Mouse (Mus musculus): ENCODE measurements at regions not wholly inside any gene's neighbourhood (a gene's known extent, or its start where the extent isn't known, plus 50 kb on each side); places are given as distances from the start of the nearest gene placed in this dataset.

GRCm38 (mm10) chr5:64647417-64648125 is 155.6 kb upstream of the Klf3 start:
- H3K27ac ChIP-seq (ENCODE audit: control insufficient read depth, low read depth, low read length): no peak overlapping the region
- H3K79me2 ChIP-seq (ENCODE audit: control insufficient read depth, insufficient read depth, low read length, poor library complexity): no peaks in the 10 kb centered on the region
- H3K9me3 ChIP-seq (replicated peaks; ENCODE audit: insufficient read depth, low read length): no peaks in the 10 kb centered on the region
- no peak for DNase-seq (ENCODE audit: low read depth, low spot score)
- no peak overlapping the region for H3K4me3 ChIP-seq (ENCODE audit: control insufficient read depth in 1 of 2, insufficient read depth in 1 of 2, low read depth in 2 of 2, low read length in 2 of 2)
- peaks cover 5 to 10% of the 10 kb centered on the region in 2 experiments for H3K4me1 ChIP-seq (ENCODE audit: control insufficient read depth in 1 of 2, insufficient read depth in 2 of 2, low read length in 2 of 2)
- no peaks in the 10 kb centered on the region for H3K27me3 ChIP-seq (ENCODE audit: control insufficient read depth in 1 of 2, insufficient read depth in 2 of 2, low read length in 2 of 2)
- TF ChIP-seq TAL1 (IDR thresholded peaks at IDR 0.05; ENCODE audit: low read length): no peak
- no peak for TF ChIP-seq RCOR1 (IDR thresholded peaks at IDR 0.05; ENCODE audit: low read depth, low read length)
- no peak for TF ChIP-seq POLR2AphosphoS2 (IDR thresholded peaks at IDR 0.05; ENCODE audit: low read length)
- TF ChIP-seq SMC3 (IDR thresholded peaks at IDR 0.05; ENCODE audit: low read depth, low read length): no peak
- TF ChIP-seq NRF1 (IDR thresholded peaks at IDR 0.05; ENCODE audit: insufficient read depth, low read depth, low read length, poor library complexity, severe bottlenecking): no peak
- TF ChIP-seq BHLHE40 (IDR thresholded peaks at IDR 0.05; ENCODE audit: borderline replicate concordance, low read depth, low read length): no peak
- H3K9ac ChIP-seq (ENCODE audit: control insufficient read depth, low read depth, low read length, poor library complexity, severe bottlenecking): no peak overlapping the region
- peaks cover 0 to 10% of the 10 kb centered on the region in 2 experiments; a peak in 2 of 4 replicates for H3K36me3 ChIP-seq (ENCODE audit: control insufficient read depth in 1 of 2, insufficient read depth in 2 of 2, low read length in 2 of 2)

DNA sequence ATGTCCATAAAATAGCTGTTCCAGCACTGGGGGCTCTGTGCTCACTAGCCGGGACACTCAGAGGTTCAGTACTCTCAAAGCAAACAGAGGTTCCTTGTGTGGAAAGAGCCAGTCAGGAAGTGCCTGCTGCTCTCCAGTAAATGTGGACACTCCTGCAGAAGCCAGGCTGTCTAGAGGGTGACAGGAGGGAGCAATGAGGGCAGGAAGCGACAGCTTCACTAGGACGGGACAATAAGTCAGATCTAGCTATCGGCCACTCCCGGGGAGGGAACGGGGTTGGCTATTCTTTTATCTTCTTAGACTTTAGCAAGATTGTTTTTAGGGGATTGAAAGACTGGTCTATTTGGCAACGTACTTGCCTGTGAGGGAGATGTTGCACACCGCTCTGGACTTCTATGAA is 154.7 kb upstream of the Klf3 start:
- Histone ChIP-seq H3K9ac (ENCODE audit: control insufficient read depth, low read depth, low read length, poor library complexity, severe bottlenecking) (no peak overlapping the region), H3K9me3 (replicated peaks; ENCODE audit: insufficient read depth, low read length) (no peaks in the 10 kb centered on the region), H3K27me3 (ENCODE audit: control insufficient read depth in 1 of 2, insufficient read depth in 2 of 2, low read length in 2 of 2) (no peaks in the 10 kb centered on the region), H3K27ac (ENCODE audit: control insufficient read depth, low read depth, low read length) (no peak overlapping the region), H3K36me3 (ENCODE audit: control insufficient read depth in 1 of 2, insufficient read depth in 2 of 2, low read length in 2 of 2) (peaks cover 0 to 10% of the 10 kb centered on the region in 2 experiments; a peak in 2 of 4 replicates), H3K79me2 (ENCODE audit: control insufficient read depth, insufficient read depth, low read length, poor library complexity) (no peaks in the 10 kb centered on the region), H3K4me3 (ENCODE audit: control insufficient read depth in 1 of 2, insufficient read depth in 1 of 2, low read depth in 2 of 2, low read length in 2 of 2) (no peak overlapping the region), H3K4me1 (ENCODE audit: control insufficient read depth in 1 of 2, insufficient read depth in 2 of 2, low read length in 2 of 2) (peaks cover 5 to 10% of the 10 kb centered on the region in 2 experiments)
- no peak for DNase-seq (ENCODE audit: low read depth, low spot score)
- TF ChIP-seq JUND (IDR thresholded peaks at IDR 0.05; ENCODE audit: low read depth, low read length): no peak
- TF ChIP-seq USF1 (IDR thresholded peaks at IDR 0.05; ENCODE audit: low read depth, low read length): no peak
- TF ChIP-seq MAX (IDR thresholded peaks at IDR 0.05; ENCODE audit: low read length): no peak
- TF ChIP-seq NRF1 (IDR thresholded peaks at IDR 0.05; ENCODE audit: insufficient read depth, low read depth, low read length, poor library complexity, severe bottlenecking): no peak
- no peak for TF ChIP-seq MXI1 (IDR thresholded peaks at IDR 0.05; ENCODE audit: low read depth, low read length)
- TF ChIP-seq MAZ (IDR thresholded peaks at IDR 0.05; ENCODE audit: low read depth, low read length): no peak
- TF ChIP-seq CHD2 (IDR thresholded peaks at IDR 0.05; ENCODE audit: low read length): no peak
- TF ChIP-seq E2F4 (IDR thresholded peaks at IDR 0.05; ENCODE audit: borderline replicate concordance, low read depth, low read length): no peak
- no peak for TF ChIP-seq GATA1 (IDR thresholded peaks at IDR 0.05; ENCODE audit: low read depth, low read length)
- no peak for TF ChIP-seq ZMIZ1 (IDR thresholded peaks at IDR 0.05; ENCODE audit: low read depth, low read length)
- no peak for TF ChIP-seq ZC3H11A (IDR thresholded peaks at IDR 0.05; ENCODE audit: low read depth, low read length)
- no peak for TF ChIP-seq NELFE (IDR thresholded peaks at IDR 0.05; ENCODE audit: low read depth, low read length)
- no peak for TF ChIP-seq CTCF (IDR thresholded peaks at IDR 0.05 in 2 of 3, conservative IDR thresholded peaks at IDR 0.05 in 1 of 3; ENCODE audit: control insufficient read depth in 1 of 3, insufficient read depth in 1 of 3, low read depth in 2 of 3, low read length in 3 of 3, poor library complexity in 1 of 3, severe bottlenecking in 1 of 3)
- TF ChIP-seq SMC3 (IDR thresholded peaks at IDR 0.05; ENCODE audit: low read depth, low read length): no peak
- TF ChIP-seq TBP (IDR thresholded peaks at IDR 0.05; ENCODE audit: low read depth, low read length): no peak
- TF ChIP-seq BHLHE40 (IDR thresholded peaks at IDR 0.05; ENCODE audit: borderline replicate concordance, low read depth, low read length): no peak
- no peak for TF ChIP-seq KAT2A (conservative IDR thresholded peaks at IDR 0.05; ENCODE audit: low read depth, low read length)
- no peak for TF ChIP-seq RCOR1 (IDR thresholded peaks at IDR 0.05; ENCODE audit: low read depth, low read length)
- no peak for TF ChIP-seq MEF2A (IDR thresholded peaks at IDR 0.05; ENCODE audit: extremely low read depth, insufficient replicate concordance, low read depth, low read length, poor library complexity, severe bottlenecking)

All from MEL (cell line).